Mouse (Mus musculus): ENCODE results near the gene Fgfr2. TPM values are rescaled to one million over a fixed set of nuclear protein-coding genes. Genes with fewer than 3 reads are reported as not detected.
A peak's percentile ranks its signal among the peaks of the same experiment; 100 is the strongest.

Gene Fgfr2
- polyA plus RNA-seq, 1 experiment from 2014 or later, result 47.9 TPM

DNA sequence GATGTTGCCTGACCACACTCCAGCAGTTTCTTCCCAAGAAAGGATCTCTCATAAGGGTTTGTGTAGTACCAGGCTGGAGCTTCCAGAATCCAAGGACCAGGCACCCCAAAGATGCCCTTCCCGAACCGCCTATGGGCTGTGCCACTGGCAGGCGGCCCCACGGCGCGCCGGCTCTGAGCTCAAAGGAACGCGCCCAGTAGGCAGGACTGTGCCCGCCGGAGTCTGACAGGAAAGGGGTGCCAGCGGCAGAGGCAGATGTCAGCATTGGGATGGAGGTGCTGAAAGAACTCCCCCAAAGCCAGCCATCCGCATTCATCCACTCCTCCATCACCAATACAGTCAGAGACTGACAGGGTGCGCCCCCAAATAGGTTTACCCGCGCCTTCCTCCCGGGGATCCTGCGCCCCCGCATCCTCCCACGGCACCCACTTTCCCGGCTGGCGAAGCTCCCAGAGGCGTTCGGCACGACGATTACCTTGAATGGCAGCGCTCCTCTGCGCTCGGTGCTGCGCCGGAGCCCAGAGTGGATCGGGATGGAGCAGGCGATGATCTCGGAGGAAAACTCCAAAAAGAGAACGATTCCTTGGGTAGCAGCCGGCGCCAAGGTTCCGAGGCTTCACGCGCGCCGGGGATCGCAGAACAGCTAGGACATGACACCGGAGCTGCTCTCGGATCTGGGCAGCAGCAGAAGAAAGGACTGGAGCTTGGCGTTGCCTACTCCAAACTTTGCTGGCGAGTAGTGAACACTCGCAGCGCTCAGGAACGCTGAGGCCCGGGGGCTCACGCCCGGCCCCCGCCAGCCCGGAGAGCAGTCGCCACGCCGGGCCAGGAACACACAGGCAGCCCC lies 2857.6 kb downstream of the Fgfr2 start:
- under 1% methylated on average over 55 of the region's 58 CpGs for WGBS
- no peaks in the 10 kb centered on the region for H3K9me3 ChIP-seq (replicated peaks)
- H3K27ac ChIP-seq, result peak overlapping the region; percentile 91
- peak overlapping the region; percentile 80 for H3K4me3 ChIP-seq
- H3K36me3 ChIP-seq (ENCODE audit: poor library complexity, severe bottlenecking), result peaks cover 10% of the 10 kb centered on the region; the same call in 1 of the 2 replicates
- ATAC-seq, result peak; percentile 19
- peaks cover 80% of the 10 kb centered on the region for H3K4me1 ChIP-seq
- peaks cover 7% of the 10 kb centered on the region for H3K27me3 ChIP-seq
- H3K9ac ChIP-seq, result peak overlapping the region; percentile 89
- peak overlapping the region; percentile 77 for H3K4me2 ChIP-seq

DNA sequence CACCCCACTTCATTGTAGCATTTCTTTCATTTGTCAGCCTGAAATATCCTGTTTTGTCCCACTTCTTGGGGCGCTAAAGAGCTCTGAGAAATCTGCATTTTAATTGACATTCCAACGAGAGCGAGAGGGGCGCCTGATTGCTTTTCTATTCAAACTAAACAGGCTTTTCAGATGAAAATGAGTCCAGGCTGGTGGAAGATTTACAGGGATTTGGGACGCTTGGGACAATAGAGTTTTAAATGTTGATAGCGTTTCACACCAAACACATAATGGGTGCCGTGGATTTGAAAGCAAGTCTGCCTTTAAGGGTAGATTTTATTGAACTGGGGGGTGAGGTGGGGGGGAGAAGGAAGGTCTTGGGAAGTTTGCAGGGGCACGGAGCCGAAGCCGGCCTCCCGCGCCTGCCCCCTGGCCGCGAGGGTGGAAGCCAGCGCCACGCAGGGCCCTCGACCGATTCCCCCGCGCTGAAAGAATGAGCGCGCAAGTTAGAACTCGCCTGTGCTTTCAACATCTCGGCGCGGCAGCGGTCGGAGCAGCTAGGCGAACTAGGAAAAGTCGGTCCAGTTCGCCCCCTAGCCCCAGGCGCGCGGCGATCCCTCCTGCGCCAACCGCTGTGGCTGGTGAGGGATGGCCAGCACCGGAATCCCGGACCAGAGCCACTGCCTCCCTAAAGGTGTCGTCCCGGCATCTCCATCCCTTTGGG lies 2858.4 kb downstream of the Fgfr2 start:
- Histone ChIP-seq H3K27me3 (peaks cover 7% of the 10 kb centered on the region), H3K4me1 (peaks cover 81% of the 10 kb centered on the region), H3K9me3 (replicated peaks) (no peaks in the 10 kb centered on the region), H3K9ac (peak overlapping the region; percentile 89), H3K36me3 (ENCODE audit: poor library complexity, severe bottlenecking) (peaks cover 13% of the 10 kb centered on the region; the same call in 1 of the 2 replicates), H3K4me3 (peak overlapping the region; percentile 80), H3K4me2 (peak overlapping the region; percentile 77), H3K27ac (peak overlapping the region; percentile 91)
- peak; percentile 28 for ATAC-seq
- 0% methylated on average over 41 of the region's 41 CpGs for WGBS

- Histone ChIP-seq H3K9me3 (replicated peaks) (no peaks in the 10 kb centered on the region), H3K9ac (peak overlapping the region; percentile 89), H3K27ac (peak overlapping the region; percentile 91), H3K4me1 (peaks cover 81% of the 10 kb centered on the region), H3K36me3 (ENCODE audit: poor library complexity, severe bottlenecking) (peaks cover 13% of the 10 kb centered on the region; the same call in 1 of the 2 replicates), H3K27me3 (peaks cover 12% of the 10 kb centered on the region), H3K4me2 (peak overlapping the region; percentile 77), H3K4me3 (peak overlapping the region; percentile 80)
- ATAC-seq, result peak; percentile 1; the same call in 1 of the 2 replicates
- under 1% methylated on average over 20 of the region's 20 CpGs for WGBS
Observed at GRCm38 (mm10) chr7:130263799-130264351, 2859.3 kb downstream of the Fgfr2 start.

GRCm38 (mm10) chr7:130263233-130263594 lies 2859.9 kb downstream of the Fgfr2 start:
- Histone ChIP-seq H3K27ac (peak overlapping the region; percentile 91), H3K9me3 (replicated peaks) (no peaks in the 10 kb centered on the region), H3K36me3 (ENCODE audit: poor library complexity, severe bottlenecking) (peaks cover 13% of the 10 kb centered on the region; the same call in 1 of the 2 replicates), H3K4me1 (peaks cover 81% of the 10 kb centered on the region), H3K4me2 (peak overlapping the region; percentile 77), H3K27me3 (peaks cover 12% of the 10 kb centered on the region), H3K4me3 (peak overlapping the region; percentile 80), H3K9ac (peak overlapping the region; percentile 89)
- ATAC-seq, result no peak
- 9% methylated on average over 4 of the region's 4 CpGs for WGBS

DNA sequence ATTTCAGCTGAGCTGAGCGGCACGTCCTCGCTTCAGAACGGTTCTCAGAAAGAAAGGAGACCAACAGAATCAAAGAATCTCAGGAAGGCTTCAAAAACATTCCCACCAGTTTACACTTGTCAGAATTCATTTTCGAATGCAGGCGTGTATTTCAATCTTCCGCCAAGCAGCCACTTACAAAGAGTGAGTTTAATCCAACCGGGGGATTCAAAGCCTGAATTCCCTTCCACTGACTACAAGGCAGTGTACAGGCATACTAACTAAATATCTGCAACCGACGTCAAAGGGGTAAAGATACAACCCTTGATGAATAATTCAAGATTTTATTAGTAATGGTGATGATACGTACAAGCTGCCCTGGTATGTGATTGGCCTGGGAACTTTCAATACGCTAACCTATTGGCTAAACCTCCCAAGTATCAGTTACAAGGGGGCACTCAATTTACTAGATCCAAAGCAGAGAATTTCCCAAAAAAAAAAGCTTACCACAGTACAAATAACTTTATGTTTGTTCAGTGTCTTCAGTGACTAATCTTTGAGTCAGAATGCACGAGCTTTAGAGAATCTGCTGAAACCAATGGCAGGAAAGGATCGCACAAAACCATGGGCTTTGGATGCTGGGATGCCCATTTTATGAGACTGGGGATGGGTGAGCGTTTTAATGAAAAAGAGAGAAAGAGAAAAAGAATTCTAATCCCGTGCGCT lies 2860.5 kb downstream of the Fgfr2 start:
- H3K27me3 ChIP-seq, result peaks cover 12% of the 10 kb centered on the region
- H3K9me3 ChIP-seq (replicated peaks), result no peaks in the 10 kb centered on the region
- H3K4me3 ChIP-seq, result peak overlapping the region; percentile 80
- H3K27ac ChIP-seq, result peak overlapping the region; percentile 91; the same call in 1 of the 2 replicates
- WGBS, result 8% methylated on average over 17 of the region's 17 CpGs
- no peak for ATAC-seq
- H3K4me1 ChIP-seq, result peaks cover 81% of the 10 kb centered on the region
- H3K9ac ChIP-seq, result peak overlapping the region; percentile 89
- peaks cover 13% of the 10 kb centered on the region; the same call in 1 of the 2 replicates for H3K36me3 ChIP-seq (ENCODE audit: poor library complexity, severe bottlenecking)
- peak overlapping the region; percentile 77 for H3K4me2 ChIP-seq

DNA sequence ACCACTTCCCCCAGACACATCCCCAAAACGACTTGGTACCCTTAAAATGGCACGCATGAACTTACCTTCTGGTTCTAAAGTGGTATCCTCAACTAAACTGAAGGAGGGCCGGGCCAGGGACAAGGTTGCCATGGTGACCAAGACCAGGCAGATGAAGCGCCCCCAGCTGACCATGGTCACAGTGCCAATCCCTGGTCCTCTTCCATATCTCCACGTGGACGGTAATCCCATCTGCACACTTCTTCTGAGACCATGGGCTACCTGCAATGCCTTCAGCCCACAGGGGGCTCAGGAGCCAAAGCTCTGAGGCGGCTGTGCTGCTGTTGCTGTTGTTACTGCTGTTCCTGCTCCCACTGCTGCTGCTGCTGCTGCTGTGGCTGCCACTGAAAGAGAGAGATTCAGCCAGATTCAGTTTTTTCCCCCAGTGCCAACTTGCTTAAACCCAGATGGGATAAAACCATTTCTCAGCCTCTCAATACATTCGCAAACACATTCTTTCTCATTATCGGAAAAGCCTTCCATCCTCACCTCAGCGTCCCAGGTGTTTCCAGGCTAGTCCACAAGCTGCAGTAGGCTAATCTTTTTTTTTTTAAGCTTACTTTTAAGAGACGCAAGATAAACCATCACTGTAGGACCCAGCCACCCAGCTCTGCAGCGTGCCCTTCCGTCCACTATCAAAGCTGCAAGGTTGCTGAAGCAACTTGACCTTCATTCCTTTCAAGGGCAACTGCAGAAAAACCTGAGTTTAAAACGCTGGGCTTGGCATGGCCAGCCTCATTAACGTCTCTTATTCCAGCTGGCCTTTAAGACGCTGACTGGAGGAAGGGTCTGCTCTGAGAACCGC lies 2861.2 kb downstream of the Fgfr2 start:
- H3K4me3 ChIP-seq, result peak overlapping the region; percentile 80
- H3K9me3 ChIP-seq (replicated peaks), result no peaks in the 10 kb centered on the region
- H3K27ac ChIP-seq, result peak overlapping the region; percentile 57
- H3K9ac ChIP-seq, result peak overlapping the region; percentile 89
- H3K4me2 ChIP-seq, result peak overlapping the region; percentile 77
- H3K27me3 ChIP-seq, result peaks cover 12% of the 10 kb centered on the region
- no peak for ATAC-seq
- H3K36me3 ChIP-seq (ENCODE audit: poor library complexity, severe bottlenecking), result peaks cover 13% of the 10 kb centered on the region; the same call in 1 of the 2 replicates
- WGBS, result 25% methylated on average over 17 of the region's 17 CpGs
- peaks cover 84% of the 10 kb centered on the region for H3K4me1 ChIP-seq

GRCm38 (mm10) chr7:130260905-130261683 lies 2862.1 kb downstream of the Fgfr2 start:
- H3K27ac ChIP-seq, result peak overlapping the region; percentile 12; the same call in 1 of the 2 replicates
- no peak for ATAC-seq
- H3K36me3 ChIP-seq (ENCODE audit: poor library complexity, severe bottlenecking), result peaks cover 13% of the 10 kb centered on the region; the same call in 1 of the 2 replicates
- peak overlapping the region; percentile 77 for H3K4me2 ChIP-seq
- 63% methylated on average over 20 of the region's 20 CpGs for WGBS
- no peaks in the 10 kb centered on the region for H3K9me3 ChIP-seq (replicated peaks)
- H3K9ac ChIP-seq, result peak overlapping the region; percentile 89; the same call in 1 of the 2 replicates
- H3K27me3 ChIP-seq, result peaks cover 12% of the 10 kb centered on the region
- H3K4me3 ChIP-seq, result peak overlapping the region; percentile 80
- peaks cover 80% of the 10 kb centered on the region for H3K4me1 ChIP-seq

DNA sequence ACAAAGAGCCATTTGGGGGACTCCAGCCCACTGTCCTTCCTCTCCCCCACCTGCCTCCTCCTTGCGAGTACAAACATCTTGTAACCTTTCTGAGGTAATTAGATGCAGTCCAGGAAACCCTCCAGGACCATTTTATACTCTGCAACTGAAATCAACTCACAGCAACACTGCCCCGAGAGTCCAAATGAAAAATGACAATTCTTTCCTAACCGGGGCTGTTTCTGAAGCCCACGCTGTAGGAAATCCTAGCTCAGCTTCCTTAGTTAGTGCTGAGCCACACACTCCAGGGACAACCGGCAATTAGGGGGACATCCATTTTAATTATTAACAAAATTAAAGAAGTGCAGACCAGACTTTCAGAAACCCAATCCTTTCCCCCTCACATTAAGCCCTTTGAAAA lies 2863.1 kb downstream of the Fgfr2 start:
- Histone ChIP-seq H3K4me3 (peak overlapping the region; percentile 80), H3K27ac (no peak overlapping the region), H3K9me3 (replicated peaks) (no peaks in the 10 kb centered on the region), H3K4me1 (peaks cover 80% of the 10 kb centered on the region), H3K27me3 (peaks cover 12% of the 10 kb centered on the region), H3K4me2 (peak overlapping the region; percentile 77), H3K9ac (no peak overlapping the region), H3K36me3 (ENCODE audit: poor library complexity, severe bottlenecking) (peaks cover 13% of the 10 kb centered on the region; the same call in 1 of the 2 replicates)
- ATAC-seq, result no peak
- WGBS, result 19% methylated on average over 5 of the region's 5 CpGs

GRCm38 (mm10) chr7:130258704-130259295 lies 2864.3 kb downstream of the Fgfr2 start:
- ATAC-seq, result no peak; the same call in 1 of the 2 replicates
- peaks cover 13% of the 10 kb centered on the region for H3K27me3 ChIP-seq
- WGBS, result 18% methylated on average over 9 of the region's 9 CpGs
- H3K4me3 ChIP-seq, result no peak overlapping the region
- H3K4me1 ChIP-seq, result peaks cover 72% of the 10 kb centered on the region
- H3K36me3 ChIP-seq (ENCODE audit: poor library complexity, severe bottlenecking), result peaks cover 13% of the 10 kb centered on the region; the same call in 1 of the 2 replicates
- no peak overlapping the region for H3K9ac ChIP-seq
- H3K27ac ChIP-seq, result no peak overlapping the region
- no peaks in the 10 kb centered on the region for H3K9me3 ChIP-seq (replicated peaks)
- peak overlapping the region; percentile 77 for H3K4me2 ChIP-seq

All from forebrain, embryonic 13.5 days (tissue).